Mouse (Mus musculus) lung, postnatal 0 days (tissue): Measurements from ENCODE around the gene Tctex1d1. TPM values are rescaled to one million over a fixed set of nuclear protein-coding genes. Genes with fewer than 3 reads are reported as not detected.

Experiments
- ATAC-seq: fragments of 200-750 bp; cut with Nextera tagmentation; 2 replicates; pipeline ENCODE4 v1.8.0; 2017; ENCODE audit warnings: moderate library complexity
- DNase-seq: peaks from one replicate; pipeline ENCODE4 v3.0.0-alpha.2; 2016; ENCODE audit warnings: low spot score
- H3K27ac ChIP-seq: fragments of 300-500 bp; sonication (generic); 2 replicates; pipeline ENCODE4 v1.5.1; 2014; ENCODE audit warnings: antibody characterized with exemption, mild to moderate bottlenecking, low read length, mixed read lengths
- H3K27me3 ChIP-seq: fragments of 300-500 bp; sonication (generic); replicated peaks from 2 replicates; pipeline ENCODE4 v1.6.1; 2014; ENCODE audit warnings: low read length, mixed read lengths; ENCODE audit not compliant: insufficient read depth
- H3K36me3 ChIP-seq: fragments of 300-500 bp; sonication (generic); 2 replicates; pipeline ENCODE4 v1.6.1; 2014; ENCODE audit warnings: low read length, mixed read lengths; ENCODE audit not compliant: insufficient read depth
- H3K4me1 ChIP-seq: fragments of 300-500 bp; sonication (generic); 2 replicates; pipeline ENCODE4 v1.6.1; 2014; ENCODE audit warnings: antibody characterized with exemption, low read depth, low read length, mixed read lengths; ENCODE audit not compliant: insufficient read depth
- H3K4me2 ChIP-seq: fragments of 300-500 bp; sonication (generic); replicated peaks from 2 replicates; pipeline ENCODE4 v1.6.1; 2014; ENCODE audit warnings: low read depth, mild to moderate bottlenecking, low read length, moderate library complexity, mixed read lengths
- H3K4me3 ChIP-seq: fragments of 300-500 bp; sonication (generic); 2 replicates; pipeline ENCODE4 v1.5.1; 2014; ENCODE audit warnings: low read depth, low read length
- H3K9ac ChIP-seq: fragments of 300-500 bp; sonication (generic); replicated peaks from 2 replicates; pipeline ENCODE4 v1.6.1; 2014; ENCODE audit warnings: low read depth, mild to moderate bottlenecking
- H3K9me3 ChIP-seq: fragments of 300-500 bp; sonication (generic); 2 replicates; pipeline ENCODE4 v1.6.1; 2016; ENCODE audit warnings: low read length, mixed read lengths
- CTCF ChIP-seq: IDR thresholded peaks from 2 replicates; pipeline ENCODE4 v1.5.1; 2016; ENCODE audit warnings: antibody characterized with exemption, mild to moderate bottlenecking
- EP300 ChIP-seq: IDR thresholded peaks from 2 replicates; pipeline ENCODE4 v1.6.1; 2016; ENCODE audit warnings: antibody characterized with exemption, mild to moderate bottlenecking, control low read depth
- WGBS: fragments of 180-500 bp; shearing (Covaris S2); extraction: QIAGEN DNeasy Blood & Tissue Kit; methylation state at CpG from one replicate; pipeline ENCODE4 v1.1.7; 2014; 5-methylcytosine and 5-hydroxymethylcytosine counted together
- polyA plus RNA-seq: library from polyadenylated mRNA; unstranded; fragments of >200 nt; fragmentation: Nextera tagmentation; extraction: Ambion mirVana; gene quantifications from 2 replicates; pipeline ENCODE4 v1.2.1, GENCODE M21; 2015

Tctex1d1 gene
- 0.31 and 0.61 TPM in 2 replicates for polyA plus RNA-seq

GRCm38 (mm10) chr4:102978440-102978839, at the start of gene Tctex1d1:
Tctex1d1 (plus strand) TSS chr4:102978606.
- ATAC-seq (no peak), DNase-seq (no peak)
- H3K9ac ChIP-seq: no peak within 1 kb of the TSS
- no peak for TF ChIP-seq CTCF
- no peak for TF ChIP-seq EP300
- 5% methylated on average over 13 of the region's 13 CpGs for WGBS
- H3K4me1 ChIP-seq: peaks cover 7% of the 10 kb centered on the region; the same call in 1 of the 2 replicates
- H3K9me3 ChIP-seq: no peaks in the 10 kb centered on the region
- H3K27me3 ChIP-seq: no peaks in the 10 kb centered on the region
- H3K4me2 ChIP-seq: peak within 1 kb of the TSS; percentile 52
- no peak within 1 kb of the TSS for H3K27ac ChIP-seq
- H3K4me3 ChIP-seq: peak within 1 kb of the TSS; percentile 20; the same call in 1 of the 2 replicates
- H3K36me3 ChIP-seq: no peaks in the 10 kb centered on the region

GRCm38 (mm10) chr4:102929491-102929890, 48.9 kb upstream of the Tctex1d1 start:
- Histone ChIP-seq H3K4me1 (no peaks in the 10 kb centered on the region; the same call in 1 of the 2 replicates), H3K27ac (no peak overlapping the region)
- ATAC-seq: no peak

GRCm38 (mm10) chr4:102930679-102931078, 47.7 kb upstream of the Tctex1d1 start:
- Histone ChIP-seq H3K27ac (no peak overlapping the region), H3K27me3 (no peaks in the 10 kb centered on the region), H3K4me1 (no peaks in the 10 kb centered on the region; the same call in 1 of the 2 replicates), H3K4me3 (no peak overlapping the region), H3K36me3 (no peaks in the 10 kb centered on the region), H3K4me2 (no peak overlapping the region), H3K9me3 (no peaks in the 10 kb centered on the region), H3K9ac (no peak overlapping the region)
- TF ChIP-seq CTCF: no peak
- no peak for TF ChIP-seq EP300
- WGBS: 79% methylated on average over 7 of the region's 7 CpGs
- ATAC-seq (no peak), DNase-seq (no peak)

More at GRCm38 (mm10) chr4:102929491-102929890, 48.9 kb upstream of the Tctex1d1 start:
- Histone ChIP-seq H3K36me3 (no peaks in the 10 kb centered on the region), H3K4me2 (no peak overlapping the region), H3K9me3 (no peaks in the 10 kb centered on the region), H3K27me3 (no peaks in the 10 kb centered on the region), H3K4me3 (no peak overlapping the region), H3K9ac (no peak overlapping the region)
- 27% methylated on average over 3 of the region's 4 CpGs for WGBS
- TF ChIP-seq EP300: no peak
- TF ChIP-seq CTCF: no peak
- DNase-seq: no peak

- TF ChIP-seq CTCF (no peak), EP300 (no peak)
- H3K9ac ChIP-seq: no peak overlapping the region
- no peak for ATAC-seq
- no peaks in the 10 kb centered on the region for H3K36me3 ChIP-seq
- DNase-seq: no peak
- no peaks in the 10 kb centered on the region for H3K4me1 ChIP-seq
- no peak overlapping the region for H3K4me3 ChIP-seq
- H3K4me2 ChIP-seq: no peak overlapping the region
- H3K9me3 ChIP-seq: no peaks in the 10 kb centered on the region
- H3K27ac ChIP-seq: no peak overlapping the region
- WGBS: 81% methylated on average over 3 of the region's 3 CpGs
- no peaks in the 10 kb centered on the region for H3K27me3 ChIP-seq
Observed at GRCm38 (mm10) chr4:102940266-102940665, 38.1 kb upstream of the Tctex1d1 start.

- 68% methylated on average over 4 of the region's 4 CpGs for WGBS
- Histone ChIP-seq H3K9ac (no peak overlapping the region), H3K4me1 (no peaks in the 10 kb centered on the region), H3K4me3 (no peak overlapping the region), H3K27ac (no peak overlapping the region), H3K9me3 (no peaks in the 10 kb centered on the region), H3K36me3 (no peaks in the 10 kb centered on the region), H3K27me3 (no peaks in the 10 kb centered on the region), H3K4me2 (no peak overlapping the region)
- ATAC-seq: no peak
- TF ChIP-seq CTCF (no peak), EP300 (no peak)
- DNase-seq: no peak
Observed at GRCm38 (mm10) chr4:102940738-102941137, 37.7 kb upstream of the Tctex1d1 start.

GRCm38 (mm10) chr4:102944325-102944724, 34.1 kb upstream of the Tctex1d1 start:
- H3K27me3 ChIP-seq: no peaks in the 10 kb centered on the region
- no peaks in the 10 kb centered on the region for H3K9me3 ChIP-seq
- H3K4me1 ChIP-seq: no peaks in the 10 kb centered on the region
- H3K36me3 ChIP-seq: no peaks in the 10 kb centered on the region
- H3K4me2 ChIP-seq: no peak overlapping the region
- ATAC-seq (no peak), DNase-seq (no peak)
- no peak overlapping the region for H3K9ac ChIP-seq
- 67% methylated on average over 6 of the region's 6 CpGs for WGBS
- H3K4me3 ChIP-seq: no peak overlapping the region
- no peak for TF ChIP-seq EP300
- no peak for TF ChIP-seq CTCF
- H3K27ac ChIP-seq: no peak overlapping the region

- 59% methylated on average over 2 of the region's 2 CpGs for WGBS
- no peak overlapping the region for H3K4me2 ChIP-seq
Observed at GRCm38 (mm10) chr4:102952476-102952875, 25.9 kb upstream of the Tctex1d1 start.

More at GRCm38 (mm10) chr4:102952476-102952875, 25.9 kb upstream of the Tctex1d1 start:
- ATAC-seq (no peak), DNase-seq (no peak)
- Histone ChIP-seq H3K4me3 (no peak overlapping the region), H3K27ac (no peak overlapping the region), H3K9me3 (no peaks in the 10 kb centered on the region), H3K27me3 (no peaks in the 10 kb centered on the region), H3K36me3 (no peaks in the 10 kb centered on the region), H3K9ac (no peak overlapping the region), H3K4me1 (no peaks in the 10 kb centered on the region)
- TF ChIP-seq EP300 (no peak), CTCF (no peak)
